Mouse (Mus musculus): ENCODE results near the gene Csn1s2b. TPM values are rescaled to one million over a fixed set of nuclear protein-coding genes. Genes with fewer than 3 reads are reported as not detected.
"Not testable (repeated sequence)": the region's sequence is repeated elsewhere in the genome, so short reads cannot be mapped to it uniquely, and the experiment has no call there.

Gene Csn1s2b
- not detected in 2 replicates for total RNA-seq (2014; fragmentation: Nextera tagmentation)
- not detected in 2 replicates for total RNA-seq (2017)

DNA sequence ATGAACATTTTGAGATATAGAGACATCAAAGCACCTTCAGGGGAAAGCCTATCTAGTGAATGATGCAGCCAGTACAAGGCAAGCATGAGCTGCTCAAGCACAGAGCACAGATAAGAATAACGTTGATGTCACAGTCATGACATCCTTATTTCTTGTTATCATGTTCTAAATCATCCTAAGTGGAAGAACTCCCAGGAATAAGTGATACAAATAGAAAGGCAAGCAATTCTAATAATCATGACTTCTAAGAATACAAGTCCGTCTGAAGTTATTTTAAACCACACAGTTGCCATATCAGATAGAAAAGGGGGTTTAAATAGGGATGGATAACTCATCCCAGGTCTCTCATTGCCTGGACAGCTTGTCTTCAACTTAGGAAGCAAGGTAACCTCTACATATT lies at the start of gene Csn1s2b:
Gene Csn1s2b (plus strand): TSS at position 301 of the 400 bp plus-strand sequence.
- ATAC-seq (replicated peaks; ENCODE audit: low FRiP score, low TSS enrichment, poor library complexity, severe bottlenecking), result no peak

DNA sequence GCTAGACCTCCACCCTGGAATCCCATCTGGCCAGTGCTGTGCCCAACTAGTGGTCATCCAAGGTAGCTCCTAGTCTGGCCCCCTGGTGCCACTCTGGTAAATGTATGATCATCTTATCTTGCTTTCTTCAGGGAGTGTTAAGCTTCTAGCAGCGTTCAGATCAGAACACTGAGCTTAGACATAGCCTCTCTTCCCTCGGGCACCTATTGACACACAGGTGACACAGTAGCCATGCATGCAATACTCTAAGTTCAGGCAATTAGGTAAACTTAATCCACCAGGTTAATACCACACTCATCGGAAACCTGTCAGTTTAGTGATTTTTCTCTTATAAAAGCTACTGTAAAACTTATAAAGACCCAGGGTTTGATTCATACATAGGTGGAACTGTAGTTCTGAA lies 43.3 kb upstream of the Csn1s2b start:
- ATAC-seq (replicated peaks; ENCODE audit: low FRiP score, low TSS enrichment, poor library complexity, severe bottlenecking), result no peak

DNA sequence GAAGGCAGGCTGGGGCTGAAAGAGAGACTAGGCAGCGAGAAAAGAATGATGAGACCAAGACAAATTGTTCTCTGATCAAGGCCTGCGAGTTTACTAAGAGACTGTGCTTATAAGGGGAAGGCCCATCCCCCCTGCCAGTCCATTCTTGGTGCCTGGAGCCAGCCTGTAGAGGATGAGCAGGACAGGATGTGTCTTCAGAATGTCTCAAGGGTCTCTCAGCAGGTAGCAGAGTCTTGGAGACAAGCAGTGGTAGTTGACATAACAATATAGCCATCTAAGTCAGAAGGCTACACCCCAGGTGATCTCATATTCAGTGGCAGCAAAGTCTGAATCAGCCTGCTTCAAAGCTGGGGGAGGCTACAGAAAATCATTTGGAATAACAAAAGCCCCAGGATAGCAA lies 35.7 kb upstream of the Csn1s2b start:
- ATAC-seq (replicated peaks; ENCODE audit: low FRiP score, low TSS enrichment, poor library complexity, severe bottlenecking), result not testable (repeated sequence)

DNA sequence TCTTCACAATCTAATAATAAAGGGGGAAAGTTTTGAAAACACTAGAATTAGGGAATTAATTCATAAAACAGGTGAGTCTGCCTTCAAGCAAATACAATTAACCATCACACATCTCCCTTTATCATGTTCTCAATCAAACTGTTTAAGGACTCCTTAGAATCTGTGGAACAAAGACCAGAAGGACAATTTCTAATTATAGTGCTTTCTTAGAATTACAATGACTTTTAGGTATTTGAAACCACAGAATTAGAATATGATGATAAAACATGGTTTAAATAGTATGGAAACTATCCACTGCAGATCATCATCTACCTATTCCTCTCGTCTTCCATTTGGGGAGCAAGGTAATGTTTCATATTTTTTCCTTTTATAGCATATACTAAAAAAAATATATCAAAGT lies 33.6 kb upstream of the Csn1s2b start, which contains the start of gene Csn1s2a:
Gene Csn1s2a (plus strand): TSS at position 301 of the 400 bp plus-strand sequence.
- ATAC-seq (replicated peaks; ENCODE audit: low FRiP score, low TSS enrichment, poor library complexity, severe bottlenecking), result no peak

DNA sequence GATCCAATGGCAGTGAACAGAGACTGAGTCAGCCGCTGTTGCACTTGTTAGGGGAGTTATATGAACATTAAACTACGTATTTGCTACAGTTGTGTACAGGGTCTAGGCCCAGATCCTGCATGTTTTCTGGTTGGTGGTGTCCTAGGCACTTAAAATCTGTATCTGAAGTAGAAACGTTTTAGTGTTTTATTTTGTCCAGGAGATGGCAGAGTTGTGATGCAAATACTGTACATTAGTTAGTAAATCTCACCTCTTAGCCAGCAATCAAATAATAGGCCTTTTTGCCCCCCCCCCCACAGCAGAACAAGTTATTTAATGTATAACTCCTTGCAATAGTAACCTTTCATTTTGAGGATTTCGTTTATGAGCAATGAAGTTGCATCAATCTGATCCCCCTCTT lies 25.2 kb upstream of the Csn1s2b start:
- no peak for ATAC-seq (replicated peaks; ENCODE audit: low FRiP score, low TSS enrichment, poor library complexity, severe bottlenecking)

DNA sequence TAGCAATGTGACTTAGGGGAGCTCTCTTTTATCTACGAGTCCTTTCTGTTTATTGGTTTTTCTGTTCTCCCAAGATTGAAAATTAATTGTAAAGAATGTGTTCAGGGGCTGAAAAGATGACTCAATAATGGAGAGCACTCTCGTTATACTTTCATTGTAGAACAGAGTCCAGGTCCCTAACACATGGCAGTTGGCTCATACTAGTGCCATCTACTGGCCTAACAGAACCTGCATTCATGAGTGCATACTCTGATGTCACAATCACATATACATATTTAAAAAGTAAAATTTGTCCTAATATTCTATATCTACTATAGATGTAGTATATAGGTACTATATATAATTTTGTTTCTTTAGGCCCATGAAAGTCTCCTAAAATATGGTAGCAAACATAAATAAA lies 1.4 kb downstream of the Csn1s2b start:
- no peak for ATAC-seq (replicated peaks; ENCODE audit: low FRiP score, low TSS enrichment, poor library complexity, severe bottlenecking)

DNA sequence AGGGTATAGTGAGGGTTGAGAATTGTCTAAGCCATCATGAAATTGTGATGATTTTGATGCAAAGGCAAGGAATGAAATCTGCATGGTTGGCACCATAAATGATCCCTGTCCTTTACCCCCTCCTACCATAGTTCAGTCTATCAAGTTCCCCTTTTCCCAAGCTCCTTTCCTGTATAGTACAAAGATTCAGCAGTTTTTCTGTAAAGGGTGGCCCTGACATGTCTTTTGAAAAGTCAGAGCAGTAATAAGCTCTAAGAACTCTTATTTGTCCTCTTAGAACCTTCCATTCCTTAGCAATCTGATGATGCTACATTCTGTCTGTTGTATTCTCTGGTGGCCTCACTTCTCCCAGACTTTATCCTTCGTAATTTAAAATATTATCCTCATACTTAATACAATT lies 17.5 kb downstream of the Csn1s2b start, which contains the start of gene Prr27:
Gene Prr27 (plus strand): TSS at position 301 of the 400 bp plus-strand sequence.
- no peak for ATAC-seq (replicated peaks; ENCODE audit: low FRiP score, low TSS enrichment, poor library complexity, severe bottlenecking)

DNA sequence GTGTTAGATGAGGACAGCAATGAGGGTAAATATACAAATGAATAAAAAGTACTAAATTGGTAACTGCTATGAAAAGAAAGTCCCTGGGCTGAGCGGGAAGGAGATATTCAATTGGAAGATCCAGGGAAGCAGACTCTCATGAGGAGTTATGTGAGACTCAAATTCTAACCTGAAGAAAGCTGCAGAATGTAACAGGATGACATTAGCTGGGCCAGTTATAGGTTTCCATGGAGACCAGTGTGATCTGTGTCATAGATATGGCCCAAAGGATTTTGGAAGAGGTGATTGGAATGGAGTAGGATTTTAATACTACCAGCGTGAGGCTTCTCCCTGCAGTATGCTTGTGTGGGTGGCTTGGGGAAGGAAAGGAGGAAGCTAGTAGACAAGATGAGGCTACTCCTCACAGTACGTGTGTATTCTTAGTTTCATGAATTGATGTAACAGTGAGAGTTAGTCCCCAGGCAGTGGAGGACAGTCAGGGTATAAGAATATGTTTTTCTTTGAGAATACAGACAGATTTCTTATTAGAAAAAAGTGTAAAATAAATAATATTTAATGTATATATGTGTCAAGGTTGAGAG lies 47.3 kb downstream of the Csn1s2b start:
- no peak for ATAC-seq (replicated peaks; ENCODE audit: low FRiP score, low TSS enrichment, poor library complexity, severe bottlenecking)

DNA sequence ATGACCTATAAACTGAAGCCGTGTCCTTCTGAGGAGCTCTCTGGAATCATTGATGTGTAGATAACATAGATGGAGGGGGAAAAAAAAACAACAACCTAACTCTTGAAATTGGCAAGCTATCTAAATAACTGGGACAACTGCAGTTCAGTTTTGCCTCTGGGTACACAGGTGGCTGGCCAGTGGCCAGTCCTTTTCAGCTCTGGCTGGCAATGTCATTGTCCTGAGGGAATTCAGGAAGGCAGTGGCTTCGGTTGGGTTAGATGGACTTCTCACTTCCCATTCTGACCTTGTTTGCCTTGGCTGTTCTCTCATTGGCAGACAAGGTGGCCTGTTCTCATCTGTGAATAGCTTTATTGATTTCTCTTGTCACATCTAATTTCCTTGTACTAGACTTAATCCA lies 62.2 kb downstream of the Csn1s2b start:
- no peak for ATAC-seq (replicated peaks; ENCODE audit: low FRiP score, low TSS enrichment, poor library complexity, severe bottlenecking)

DNA sequence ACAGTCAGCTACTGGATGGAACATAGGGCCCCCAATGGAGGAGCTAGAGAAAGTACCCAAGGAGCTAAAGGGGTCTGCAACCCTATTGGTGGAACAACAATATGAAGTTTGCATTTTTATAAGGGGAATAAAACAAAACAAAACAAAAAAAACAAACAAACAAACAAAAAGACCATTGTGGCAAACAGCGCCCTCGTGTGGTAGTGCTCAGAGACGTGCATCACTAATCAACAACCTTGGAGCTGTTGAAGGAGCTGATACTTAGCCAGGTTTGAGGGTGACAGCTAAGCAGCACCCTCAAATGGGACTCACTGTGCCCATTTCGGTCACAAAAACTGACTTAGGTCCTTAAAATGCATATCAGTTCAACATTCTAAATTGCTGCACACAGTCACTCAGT lies 63.5 kb downstream of the Csn1s2b start:
- no peak for ATAC-seq (replicated peaks; ENCODE audit: low FRiP score, low TSS enrichment, poor library complexity, severe bottlenecking)

Other genes starting within 250 kb of the Csn1s2b start
- gene Sult1d1, start 239.1 kb upstream of the Csn1s2b start, total RNA-seq (2014; fragmentation: Nextera tagmentation), result not detected in 2 replicates
- gene Sult1d1, start 239.1 kb upstream of the Csn1s2b start, total RNA-seq (2017), result not detected in 2 replicates
- gene Sult1e1, start 216.5 kb upstream of the Csn1s2b start, total RNA-seq (2014; fragmentation: Nextera tagmentation), result not detected in 2 replicates
- not detected in 2 replicates for gene Sult1e1, start 216.5 kb upstream of the Csn1s2b start, total RNA-seq (2017)
- gene Csn1s1, start 141.9 kb upstream of the Csn1s2b start, total RNA-seq (2014; fragmentation: Nextera tagmentation), result not detected in 2 replicates
- not detected in 2 replicates for gene Csn1s1, start 141.9 kb upstream of the Csn1s2b start, total RNA-seq (2017)
- gene Csn2, start 108.5 kb upstream of the Csn1s2b start, total RNA-seq (2014; fragmentation: Nextera tagmentation), result not detected in 2 replicates
- gene Csn2, start 108.5 kb upstream of the Csn1s2b start, total RNA-seq (2017), result not detected in 2 replicates
- gene Csn1s2a, start 33.5 kb upstream of the Csn1s2b start, total RNA-seq (2014; fragmentation: Nextera tagmentation), result not detected in 2 replicates
- gene Csn1s2a, start 33.5 kb upstream of the Csn1s2b start, total RNA-seq (2017), result not detected in 2 replicates
- gene Prr27, start 17.6 kb downstream of the Csn1s2b start, total RNA-seq (2014; fragmentation: Nextera tagmentation), result not detected in 2 replicates
- not detected in 2 replicates for gene Prr27, start 17.6 kb downstream of the Csn1s2b start, total RNA-seq (2017)
- not detected in 2 replicates for gene Odam, start 76.9 kb downstream of the Csn1s2b start, total RNA-seq (2014; fragmentation: Nextera tagmentation)
- gene Odam, start 76.9 kb downstream of the Csn1s2b start, total RNA-seq (2017), result not detected in 2 replicates
- gene Csn3, start 117.5 kb downstream of the Csn1s2b start, total RNA-seq (2014; fragmentation: Nextera tagmentation), result not detected in 2 replicates
- not detected in 2 replicates for gene Csn3, start 117.5 kb downstream of the Csn1s2b start, total RNA-seq (2017)
- gene 2310003L06Rik, start 161.4 kb downstream of the Csn1s2b start, total RNA-seq (2014; fragmentation: Nextera tagmentation), result not detected in 2 replicates
- not detected in 2 replicates for gene 2310003L06Rik, start 161.4 kb downstream of the Csn1s2b start, total RNA-seq (2017)
- not detected in 2 replicates for gene Gm28434, start 161.4 kb downstream of the Csn1s2b start, total RNA-seq (2014; fragmentation: Nextera tagmentation)
- gene Gm28434, start 161.4 kb downstream of the Csn1s2b start, total RNA-seq (2017), result not detected in 2 replicates
- gene Cabs1, start 171.4 kb downstream of the Csn1s2b start, total RNA-seq (2014; fragmentation: Nextera tagmentation), result not detected in 2 replicates
- gene Cabs1, start 171.4 kb downstream of the Csn1s2b start, total RNA-seq (2017), result not detected in 2 replicates
- gene Smr3a, start 194.5 kb downstream of the Csn1s2b start, total RNA-seq (2014; fragmentation: Nextera tagmentation), result not detected in 2 replicates
- gene Smr3a, start 194.5 kb downstream of the Csn1s2b start, total RNA-seq (2017), result not detected in 2 replicates

All from megakaryocyte-erythroid progenitor cell, adult 5-6 weeks (primary cell).